Mouse (Mus musculus) spleen, postnatal 4 days (tissue): ENCODE results near the gene Arhgap36.

Experiments used
- DNase-seq, 2 experiments: peaks; one replicate each; pipeline ENCODE4 v3.0.0; 2022; ENCODE audit warnings: low spot score in 2 of 2

Gene Arhgap36

GRCm38 (mm10) chrX:49463442-49463970 is at the start of gene Arhgap36:
Arhgap36 (plus strand) TSS chrX:49463945.
- DNase-seq: no peak

- DNase-seq: no peak
Observed at GRCm38 (mm10) chrX:49457781-49458180, 6.0 kb upstream of the Arhgap36 start.

- no peak for DNase-seq
Observed at GRCm38 (mm10) chrX:49470287-49471054, 6.7 kb downstream of the Arhgap36 start.

- DNase-seq: no peak
Observed at GRCm38 (mm10) chrX:49479968-49480809, 16.4 kb downstream of the Arhgap36 start.

GRCm38 (mm10) chrX:49480846-49481245 is 17.1 kb downstream of the Arhgap36 start:
- no peak for DNase-seq

- no peak for DNase-seq
Observed at GRCm38 (mm10) chrX:49489141-49489540, 25.4 kb downstream of the Arhgap36 start.

- no peak for DNase-seq
Observed at GRCm38 (mm10) chrX:49493739-49494449, 30.1 kb downstream of the Arhgap36 start.
